Mouse (Mus musculus): ENCODE measurements at regions not wholly inside any gene's neighbourhood (a gene's known extent, or its start where the extent isn't known, plus 50 kb on each side); places are given as distances from the start of the nearest gene placed in this dataset.

DNA sequence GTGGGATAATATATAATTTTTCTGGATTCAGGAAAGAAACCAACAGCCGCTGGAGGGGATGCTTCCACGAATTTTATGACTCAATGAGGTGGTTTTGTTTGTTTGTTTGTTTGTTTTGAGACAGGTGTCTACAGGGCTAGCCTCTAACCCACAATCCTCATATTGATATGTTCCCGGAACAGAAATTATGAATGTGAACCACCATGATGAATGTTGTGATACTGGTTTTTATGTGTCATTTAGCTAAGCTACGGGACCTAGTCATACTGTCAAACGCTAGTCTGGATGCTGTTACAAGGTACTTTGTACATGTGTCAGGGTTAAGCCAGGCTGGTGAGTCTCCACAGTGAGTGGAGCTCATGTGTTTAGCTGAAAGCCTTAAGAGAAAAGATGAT is 100.6 kb upstream of the Cpsf6 start:
- no peaks in the 10 kb centered on the region for H3K9me3 ChIP-seq (ENCODE audit: control insufficient read depth)
- H3K9ac ChIP-seq (ENCODE audit: low read depth, low read length): no peak overlapping the region
- ATAC-seq: no peak
- no peaks in the 10 kb centered on the region for H3K4me1 ChIP-seq (replicated peaks; ENCODE audit: control insufficient read depth, insufficient read depth, low read length)
- H3K4me3 ChIP-seq (ENCODE audit: low read depth, low read length): no peak overlapping the region
- no peak for TF ChIP-seq CTCF (IDR thresholded peaks at IDR 0.05; ENCODE audit: low read depth)
- H3K36me3 ChIP-seq (ENCODE audit: control insufficient read depth, insufficient read depth): no peaks in the 10 kb centered on the region
- no peak overlapping the region for H3K27ac ChIP-seq (ENCODE audit: low read depth, low read length)
- 84% methylated on average over 5 of the region's 5 CpGs for WGBS
- H3K27me3 ChIP-seq (replicated peaks; ENCODE audit: control insufficient read depth, insufficient read depth, low read length): no peaks in the 10 kb centered on the region
- H3K4me2 ChIP-seq (replicated peaks; ENCODE audit: low read depth): no peak overlapping the region

DNA sequence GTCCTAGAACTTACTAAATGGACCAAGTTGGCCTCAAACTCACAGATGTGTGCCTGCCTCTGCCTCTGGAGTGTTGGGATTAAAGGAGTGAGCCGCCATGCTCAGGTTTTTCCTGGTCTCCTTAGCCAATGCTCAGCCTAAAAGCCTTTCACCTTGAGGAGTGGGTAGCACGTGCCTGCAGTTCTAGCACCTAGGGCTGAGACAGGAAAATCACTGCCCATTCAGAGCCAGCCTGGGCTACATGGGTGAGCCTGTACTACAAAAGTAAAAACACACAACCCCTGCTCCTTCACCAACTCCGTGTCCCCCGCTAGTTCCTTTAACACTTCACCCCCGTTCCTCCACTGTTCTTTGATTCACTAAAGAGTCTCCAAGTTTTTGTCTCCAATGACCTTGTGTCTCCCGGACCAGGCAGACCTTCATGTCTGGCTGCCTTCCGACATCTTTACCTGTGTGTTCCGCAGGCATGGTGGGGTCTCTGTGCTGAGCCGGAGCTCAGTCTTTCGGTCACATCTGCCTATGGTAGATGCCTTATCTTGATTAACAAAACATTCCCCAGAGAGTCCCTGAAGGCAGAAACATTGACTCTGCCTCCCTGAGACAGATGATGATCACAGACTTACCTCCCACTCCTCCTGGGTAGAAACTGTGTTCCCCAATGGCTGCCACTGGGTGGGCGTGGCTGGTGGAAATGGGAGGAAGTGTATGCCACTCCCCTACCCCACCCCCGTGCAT is 100.1 kb upstream of the Cpsf6 start:
- Histone ChIP-seq H3K9ac (ENCODE audit: low read depth, low read length) (no peak overlapping the region), H3K4me2 (replicated peaks; ENCODE audit: low read depth) (no peak overlapping the region), H3K4me3 (ENCODE audit: low read depth, low read length) (no peak overlapping the region), H3K36me3 (ENCODE audit: control insufficient read depth, insufficient read depth) (no peaks in the 10 kb centered on the region), H3K27ac (ENCODE audit: low read depth, low read length) (no peak overlapping the region), H3K9me3 (ENCODE audit: control insufficient read depth) (no peaks in the 10 kb centered on the region), H3K4me1 (replicated peaks; ENCODE audit: control insufficient read depth, insufficient read depth, low read length) (no peaks in the 10 kb centered on the region), H3K27me3 (replicated peaks; ENCODE audit: control insufficient read depth, insufficient read depth, low read length) (no peaks in the 10 kb centered on the region)
- no peak for TF ChIP-seq CTCF (IDR thresholded peaks at IDR 0.05; ENCODE audit: low read depth)
- 90% methylated on average over 12 of the region's 12 CpGs for WGBS
- ATAC-seq: no peak

DNA sequence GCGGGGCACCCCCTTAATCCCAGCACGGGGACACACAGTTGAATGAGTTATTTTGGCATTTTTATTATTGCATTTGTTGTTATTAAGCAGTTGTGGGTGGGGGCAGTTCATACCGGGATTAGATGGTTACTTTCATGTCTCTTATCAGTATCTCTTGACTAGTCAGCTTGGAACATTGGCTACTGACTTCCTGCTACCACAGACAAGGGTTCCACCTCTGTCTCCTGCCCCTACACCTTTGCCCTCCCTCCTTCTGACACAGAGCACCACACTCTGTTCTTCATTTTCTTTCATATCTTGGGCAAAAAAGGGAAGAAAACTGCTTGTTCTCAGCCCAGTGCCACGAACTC is 99.1 kb upstream of the Cpsf6 start:
- no peak for ATAC-seq
- H3K27me3 ChIP-seq (replicated peaks; ENCODE audit: control insufficient read depth, insufficient read depth, low read length): no peaks in the 10 kb centered on the region
- 55% methylated on average over 4 of the region's 4 CpGs for WGBS
- TF ChIP-seq CTCF (IDR thresholded peaks at IDR 0.05; ENCODE audit: low read depth): no peak
- no peaks in the 10 kb centered on the region for H3K36me3 ChIP-seq (ENCODE audit: control insufficient read depth, insufficient read depth)
- H3K27ac ChIP-seq (ENCODE audit: low read depth, low read length): no peak overlapping the region
- H3K9me3 ChIP-seq (ENCODE audit: control insufficient read depth): 0 out of 2 replicates have a peak, but pooled peaks cover 5% of the 10 kb centered on the region
- H3K4me3 ChIP-seq (ENCODE audit: low read depth, low read length): no peak overlapping the region
- H3K4me2 ChIP-seq (replicated peaks; ENCODE audit: low read depth): no peak overlapping the region
- no peak overlapping the region for H3K9ac ChIP-seq (ENCODE audit: low read depth, low read length)
- H3K4me1 ChIP-seq (replicated peaks; ENCODE audit: control insufficient read depth, insufficient read depth, low read length): no peaks in the 10 kb centered on the region

DNA sequence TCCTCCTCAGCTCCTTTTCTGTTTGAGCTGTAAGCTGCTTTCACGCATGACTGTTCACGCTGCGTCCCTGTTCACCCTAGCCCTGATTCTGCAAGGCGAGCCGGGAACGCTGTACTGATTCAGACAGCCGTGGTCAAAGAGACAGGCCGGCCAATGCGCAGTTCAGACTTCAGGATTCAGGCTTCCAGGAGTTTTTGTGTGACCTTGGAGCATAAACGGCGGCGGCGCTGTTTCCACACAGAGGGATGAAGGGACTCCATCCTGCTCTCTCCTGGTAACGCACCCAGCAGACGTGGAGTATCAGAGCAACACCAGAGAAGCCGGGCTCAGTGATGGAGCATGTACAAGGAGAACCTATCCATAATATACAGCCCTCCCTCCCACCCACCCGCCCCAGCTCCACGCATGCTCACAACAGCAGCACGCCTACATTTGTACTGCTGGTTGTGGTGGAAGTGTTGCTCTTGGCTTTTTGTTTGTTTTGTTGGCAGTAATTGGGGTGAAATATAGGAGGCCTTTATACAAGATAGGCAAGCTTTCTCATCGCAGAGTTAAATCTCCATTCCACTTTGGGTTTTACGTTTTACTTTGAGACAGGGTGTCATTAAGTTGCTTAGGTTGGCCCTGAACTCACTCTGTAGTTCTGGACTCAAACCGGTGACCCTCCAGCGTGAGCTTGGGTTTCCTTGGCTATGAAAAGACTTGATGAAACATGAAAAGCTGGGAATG is 98.6 kb upstream of the Cpsf6 start:
- 85% methylated on average over 23 of the region's 23 CpGs for WGBS
- Histone ChIP-seq H3K9me3 (ENCODE audit: control insufficient read depth) (0 out of 2 replicates have a peak, but pooled peaks cover 5% of the 10 kb centered on the region), H3K9ac (ENCODE audit: low read depth, low read length) (no peak overlapping the region), H3K27me3 (replicated peaks; ENCODE audit: control insufficient read depth, insufficient read depth, low read length) (no peaks in the 10 kb centered on the region), H3K4me2 (replicated peaks; ENCODE audit: low read depth) (no peak overlapping the region), H3K4me1 (replicated peaks; ENCODE audit: control insufficient read depth, insufficient read depth, low read length) (no peaks in the 10 kb centered on the region), H3K4me3 (ENCODE audit: low read depth, low read length) (no peak overlapping the region), H3K36me3 (ENCODE audit: control insufficient read depth, insufficient read depth) (no peaks in the 10 kb centered on the region), H3K27ac (ENCODE audit: low read depth, low read length) (no peak overlapping the region)
- TF ChIP-seq CTCF (IDR thresholded peaks at IDR 0.05; ENCODE audit: low read depth): no peak
- no peak for ATAC-seq

DNA sequence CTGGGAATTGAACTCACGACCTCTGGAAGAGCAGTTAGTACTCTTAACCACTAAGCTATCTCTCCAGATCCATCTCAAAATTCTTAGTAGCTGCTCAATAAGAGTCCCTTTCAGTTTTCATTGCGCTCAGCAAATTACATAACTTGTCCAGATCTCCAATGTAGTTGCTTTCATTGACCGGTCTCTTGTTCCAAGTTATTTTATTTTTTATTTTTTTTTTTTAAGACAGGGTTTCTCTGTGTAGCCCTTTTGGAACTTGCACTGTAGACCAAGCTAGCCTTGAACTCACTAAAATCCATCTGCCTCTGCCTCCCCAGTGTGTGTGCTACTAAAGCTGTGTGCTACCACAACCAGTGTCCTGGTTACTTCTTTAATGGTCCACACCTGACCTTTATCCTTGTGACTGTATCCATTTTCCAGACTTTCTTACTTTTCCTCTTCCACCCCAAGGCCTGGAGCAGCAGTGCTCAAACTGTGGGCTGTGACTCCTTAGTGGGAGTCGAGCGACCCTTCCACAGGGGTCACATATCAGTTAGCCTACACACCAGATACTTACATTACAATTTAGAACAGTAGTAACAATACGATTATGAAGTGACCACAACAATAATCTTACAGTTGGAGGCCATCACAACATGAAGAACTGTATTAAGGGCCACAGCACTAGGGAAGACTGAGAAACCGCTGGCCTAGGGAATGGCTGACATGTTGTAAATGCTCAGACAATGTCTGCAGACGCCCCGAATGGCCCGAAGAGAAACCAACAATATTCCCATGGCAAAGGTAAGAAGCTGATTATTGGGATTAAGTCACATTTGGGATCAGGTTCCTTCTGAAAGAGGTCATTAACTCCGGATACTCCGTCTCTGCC is 97.8 kb upstream of the Cpsf6 start:
- Histone ChIP-seq H3K27me3 (replicated peaks; ENCODE audit: control insufficient read depth, insufficient read depth, low read length) (no peaks in the 10 kb centered on the region), H3K9ac (ENCODE audit: low read depth, low read length) (no peak overlapping the region), H3K4me2 (replicated peaks; ENCODE audit: low read depth) (no peak overlapping the region), H3K4me1 (replicated peaks; ENCODE audit: control insufficient read depth, insufficient read depth, low read length) (no peaks in the 10 kb centered on the region), H3K9me3 (ENCODE audit: control insufficient read depth) (0 out of 2 replicates have a peak, but pooled peaks cover 5% of the 10 kb centered on the region), H3K36me3 (ENCODE audit: control insufficient read depth, insufficient read depth) (no peaks in the 10 kb centered on the region), H3K4me3 (ENCODE audit: low read depth, low read length) (no peak overlapping the region), H3K27ac (ENCODE audit: low read depth, low read length) (no peak overlapping the region)
- no peak for TF ChIP-seq CTCF (IDR thresholded peaks at IDR 0.05; ENCODE audit: low read depth)
- no peak for ATAC-seq
- WGBS: 92% methylated on average over 12 of the region's 12 CpGs

Data from intestine, postnatal 0 days (tissue).